Mouse (Mus musculus) liver (tissue): ENCODE results near the gene Foxn2.
A peak's percentile ranks its signal among the peaks of the same experiment; 100 is the strongest.
"Not testable (repeated sequence)": the region's sequence is repeated elsewhere in the genome, so short reads cannot be mapped to it uniquely, and the experiment has no call there.

Experiments used
- DNase-seq: peaks from one replicate; pipeline ENCODE4 v3.0.0-alpha.2; 2020; ENCODE audit warnings: mixed read lengths

Gene Foxn2

DNA sequence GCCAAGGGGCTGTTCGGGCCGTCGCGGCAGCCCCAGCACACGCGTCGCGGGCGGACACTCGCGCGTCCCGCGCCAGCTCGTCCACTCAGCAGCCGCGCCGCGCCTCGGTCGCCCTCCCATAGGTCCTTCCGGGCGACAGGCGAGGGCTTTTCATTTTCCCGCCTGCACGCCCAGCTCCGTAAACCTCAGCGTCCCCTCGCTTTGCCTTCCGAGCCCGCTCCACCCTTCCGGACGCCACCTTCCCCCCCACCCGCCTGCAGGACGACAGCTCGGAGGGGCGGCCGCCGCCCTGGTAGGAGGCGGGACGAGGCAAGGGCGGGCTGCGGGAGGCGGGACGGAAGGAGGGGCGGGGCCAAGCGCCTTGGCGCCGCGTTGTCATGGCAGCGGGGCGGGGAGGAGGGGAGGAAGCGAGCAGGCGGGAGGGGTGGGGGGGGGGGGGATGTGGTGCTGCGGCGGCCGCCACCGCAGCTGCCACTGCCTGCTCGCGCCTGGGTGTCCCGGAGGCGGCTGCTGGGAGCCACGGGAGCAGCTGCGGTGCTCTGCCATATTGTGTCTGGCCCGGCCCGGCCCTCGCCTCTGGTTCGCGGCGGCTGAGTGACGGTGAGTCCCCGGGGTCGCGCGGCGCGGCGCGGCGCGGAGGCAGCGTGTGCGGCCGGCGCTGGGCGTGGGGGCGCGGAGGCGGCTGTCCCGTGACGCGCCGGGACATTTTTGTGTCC is at the start of gene Foxn2:
TSS of gene Foxn2 (plus strand) at position 427 of the 716 bp plus-strand sequence.
- peak; percentile 99 for DNase-seq

DNA sequence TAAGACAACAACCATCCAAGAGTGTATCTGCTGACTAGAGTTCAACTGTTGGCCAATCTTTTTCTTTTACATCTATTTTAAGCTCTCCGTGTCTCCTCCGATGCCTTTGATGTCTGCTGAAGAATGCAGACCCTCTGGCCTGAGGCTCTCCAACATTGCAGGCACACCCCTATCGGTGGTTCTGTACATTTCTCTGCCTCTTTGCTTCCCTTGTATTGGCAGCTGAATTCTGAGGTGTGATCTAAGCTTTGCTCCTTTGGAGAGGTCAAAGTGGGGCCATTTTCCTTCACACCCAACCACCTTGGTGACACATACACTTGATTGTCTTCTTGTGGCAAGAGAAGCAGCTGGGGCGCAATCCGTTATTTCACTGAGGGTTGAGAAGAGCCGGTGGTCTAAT is 43.0 kb upstream of the Foxn2 start:
- no peak for DNase-seq

DNA sequence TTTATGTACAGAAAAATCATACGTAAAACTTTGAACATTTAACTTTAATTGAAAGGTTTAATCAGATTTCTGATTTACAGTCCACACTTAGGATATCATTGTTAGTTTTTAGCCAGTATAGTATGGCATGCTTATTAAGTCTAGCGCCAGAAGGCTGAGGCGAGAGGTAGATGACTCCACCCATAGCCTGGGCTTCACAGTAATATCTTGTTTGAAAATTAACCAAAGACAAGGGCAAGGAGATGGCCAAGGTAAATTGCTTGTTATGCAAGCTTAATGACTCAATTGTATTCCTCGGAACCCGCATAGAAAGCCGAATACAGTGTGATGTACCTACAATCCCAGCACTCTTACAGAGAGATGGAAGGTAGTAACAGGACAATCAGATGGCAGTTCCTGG is 42.4 kb upstream of the Foxn2 start:
- no peak for DNase-seq

DNA sequence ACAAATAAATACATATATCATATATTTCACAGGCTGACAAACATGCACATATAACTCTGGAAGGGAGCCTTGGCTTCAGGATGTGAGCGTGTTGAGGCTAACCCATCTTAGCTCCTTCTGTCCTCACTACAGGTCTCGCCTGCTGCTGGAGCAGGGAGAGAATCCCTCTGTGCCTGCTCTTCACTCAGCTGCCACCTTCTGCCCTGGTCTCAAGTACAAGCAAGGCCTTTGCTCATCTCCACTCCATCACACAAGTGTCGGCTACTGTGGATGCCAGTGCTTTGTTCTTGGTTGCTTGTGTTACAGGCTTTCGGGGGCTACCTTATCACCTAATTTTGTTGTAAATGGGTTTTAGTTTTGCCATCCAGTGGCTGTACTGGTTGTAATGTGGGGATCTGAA is 41.7 kb upstream of the Foxn2 start:
- DNase-seq, result no peak

DNA sequence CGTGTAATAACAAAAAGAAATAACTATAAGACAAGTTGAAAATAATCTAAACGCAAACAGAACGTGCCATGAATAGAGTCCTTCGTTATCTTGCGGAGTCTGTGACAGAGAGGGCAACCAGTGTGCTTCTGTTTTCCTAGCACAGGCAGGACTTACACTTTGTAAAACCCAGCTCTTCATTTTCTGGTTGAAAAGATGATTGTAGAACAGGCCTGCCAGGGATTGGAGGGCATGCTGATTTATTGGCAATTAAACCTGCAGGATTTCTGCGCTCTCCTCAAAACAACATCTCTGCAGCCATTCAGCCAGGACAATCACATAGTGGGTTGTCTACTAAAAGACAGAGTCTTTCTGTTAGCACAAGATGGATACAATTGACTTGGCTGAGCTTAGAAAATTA is 40.4 kb upstream of the Foxn2 start:
- DNase-seq, result no peak

DNA sequence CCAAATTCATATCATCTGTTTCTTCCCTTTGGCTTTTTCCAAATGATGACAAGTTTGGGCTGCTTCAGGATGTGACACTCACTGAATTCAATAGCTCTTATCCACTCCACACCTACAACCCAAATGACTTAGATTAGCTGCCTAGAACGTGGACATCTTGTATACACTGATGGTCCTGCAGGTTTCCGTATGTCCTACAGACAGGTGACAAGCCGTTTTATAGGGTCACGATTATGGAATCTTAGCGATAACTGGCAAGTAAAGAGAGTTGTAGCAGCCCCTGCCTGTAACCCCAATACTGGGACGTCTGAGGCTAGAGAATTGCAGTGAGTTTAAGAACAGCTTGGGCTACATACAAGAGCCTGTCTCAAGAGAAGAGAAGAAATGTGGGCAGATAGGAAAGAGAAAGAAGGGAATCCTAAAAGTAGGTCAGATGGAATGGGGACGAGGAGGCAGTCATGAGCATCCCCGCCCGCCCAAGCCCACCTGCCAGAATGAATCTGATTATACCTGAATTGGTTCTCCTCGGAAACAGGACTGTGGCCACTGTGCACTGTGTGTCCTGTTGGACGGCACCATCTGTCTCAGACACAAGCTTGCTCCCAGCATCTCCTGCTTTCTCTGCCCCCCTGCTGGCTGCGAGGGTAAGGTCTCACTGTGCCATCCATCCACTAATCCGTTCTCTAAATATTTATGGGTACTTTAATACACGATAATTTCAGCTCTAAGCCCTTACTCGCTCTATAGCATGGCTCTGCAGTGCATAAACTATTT is 39.6 kb upstream of the Foxn2 start:
- no peak for DNase-seq

DNA sequence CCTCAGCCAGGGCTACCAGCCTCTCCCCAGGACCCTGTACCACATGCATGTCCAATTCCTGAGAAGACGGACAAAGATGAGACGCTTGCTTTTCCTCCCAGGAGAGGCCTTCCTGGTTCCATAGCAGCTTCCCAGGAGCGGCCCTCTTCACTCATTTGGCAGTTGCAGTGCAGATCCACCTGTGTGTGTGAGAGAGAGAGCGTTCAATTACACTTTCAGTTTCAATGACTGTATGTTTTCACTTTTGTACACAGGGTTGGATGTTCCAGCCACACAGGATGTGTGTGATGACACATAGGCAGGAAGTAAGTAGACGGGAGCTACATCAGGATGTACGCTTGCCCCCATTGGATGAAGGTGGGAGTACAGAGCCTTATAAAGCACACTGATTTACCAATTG is 37.2 kb upstream of the Foxn2 start:
- no peak for DNase-seq

DNA sequence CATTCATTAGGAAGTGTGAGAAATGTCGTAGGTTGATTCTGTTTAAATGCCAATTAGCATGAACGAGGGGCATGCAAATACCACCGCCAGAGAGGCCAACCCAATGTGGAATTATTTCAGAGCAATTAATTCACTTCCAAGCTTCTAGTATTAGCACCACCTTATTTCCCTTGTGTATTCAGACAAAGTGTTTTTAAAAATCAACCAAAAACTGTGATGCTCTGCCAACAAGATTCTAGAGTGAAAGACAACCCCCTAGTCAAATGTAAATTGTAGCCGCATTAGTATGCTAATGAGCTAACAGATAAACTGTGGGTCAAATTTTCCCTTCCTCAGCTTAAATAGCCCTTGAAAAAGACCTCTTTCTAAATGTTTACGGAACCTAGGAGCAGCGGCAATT is 36.0 kb upstream of the Foxn2 start:
- DNase-seq, result no peak

DNA sequence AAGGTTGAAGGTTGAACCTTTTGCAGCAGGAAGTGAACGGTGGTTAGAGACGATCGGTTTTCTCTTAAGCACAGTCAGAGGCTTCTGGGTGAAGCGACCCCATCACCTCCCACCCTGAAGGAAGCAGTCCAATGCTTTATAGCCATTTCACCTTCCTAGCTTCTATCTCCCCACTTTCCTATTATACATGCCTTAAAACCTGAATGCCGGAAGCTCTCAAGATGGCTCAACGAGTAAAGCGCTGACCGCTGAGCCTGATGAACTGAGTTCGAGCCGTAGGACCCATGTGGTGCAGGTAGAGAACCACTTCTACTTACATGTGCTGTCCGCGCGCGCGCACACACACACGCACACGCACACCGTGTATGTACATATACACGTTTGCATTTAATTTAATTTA is 35.4 kb upstream of the Foxn2 start:
- DNase-seq, result no peak

DNA sequence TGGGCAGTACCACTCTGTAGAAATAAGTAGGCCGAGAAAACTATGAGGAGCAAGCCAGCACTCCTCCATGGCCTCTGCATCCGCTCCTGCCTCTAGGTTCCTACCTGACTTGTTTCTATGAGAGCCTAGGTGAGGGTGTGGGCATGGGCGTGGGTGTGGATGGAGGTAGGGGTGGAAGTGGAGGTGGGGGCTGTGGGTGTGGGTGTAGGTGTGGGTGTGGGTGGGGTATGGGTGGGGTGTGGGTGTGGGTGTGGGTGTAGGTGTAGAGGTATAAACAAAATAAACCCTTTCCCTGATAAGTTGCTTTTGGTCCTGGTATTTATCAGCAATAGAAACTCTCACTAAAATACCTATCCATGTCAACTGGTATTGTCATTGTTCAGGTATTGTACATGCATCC is 30.8 kb upstream of the Foxn2 start:
- no peak for DNase-seq

DNA sequence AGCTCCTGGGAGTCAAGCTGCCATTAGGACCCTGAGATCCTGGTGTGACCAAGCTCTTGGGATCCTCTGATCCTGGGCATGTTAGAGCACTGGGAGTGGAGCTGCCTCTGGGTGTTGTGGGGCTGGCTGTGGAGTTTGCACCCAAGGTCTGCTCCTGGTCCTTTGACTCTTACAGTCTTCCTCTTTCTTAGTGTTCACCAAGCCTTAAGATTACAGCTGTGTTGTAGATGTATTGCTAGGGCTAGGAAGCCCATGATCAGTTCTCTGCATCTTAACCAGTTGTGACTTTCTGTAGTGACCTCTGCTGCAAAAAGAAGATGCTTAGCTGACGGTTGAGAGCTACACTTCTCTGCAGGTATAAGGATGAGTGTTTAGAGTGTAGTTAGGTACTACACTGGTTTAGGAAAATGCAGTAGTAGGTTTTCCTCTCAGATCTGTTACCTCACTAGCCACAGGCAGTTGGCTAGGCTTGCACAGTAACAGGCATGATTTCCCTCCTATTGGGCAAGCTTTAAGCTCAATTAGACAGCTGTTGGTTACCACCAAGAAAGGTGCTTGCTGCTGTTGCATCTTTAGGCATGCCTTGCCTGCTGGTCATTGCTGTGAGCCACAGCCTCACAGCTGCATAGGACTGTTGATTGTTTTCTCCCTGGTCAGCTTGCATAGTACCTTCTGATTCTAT is 27.2 kb upstream of the Foxn2 start:
- no peak for DNase-seq

DNA sequence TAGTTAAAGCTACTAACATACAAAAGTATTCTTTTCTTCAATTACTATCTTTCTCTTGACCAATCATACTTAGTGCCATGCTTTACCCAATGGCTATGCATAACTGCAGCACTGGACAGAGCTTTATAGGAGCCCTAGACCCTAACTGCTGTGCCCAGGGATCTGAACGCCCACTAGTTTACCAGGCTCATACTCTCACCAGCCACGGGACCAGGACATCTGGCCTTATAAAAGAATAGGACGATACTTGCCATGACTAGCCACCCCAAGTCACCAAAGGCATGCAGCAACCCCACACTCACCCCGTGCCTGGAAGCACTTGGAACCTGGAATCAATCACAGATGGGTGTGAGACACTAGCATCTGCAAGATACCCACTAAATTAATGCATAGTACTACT is 20.1 kb upstream of the Foxn2 start:
- DNase-seq, result no peak

DNA sequence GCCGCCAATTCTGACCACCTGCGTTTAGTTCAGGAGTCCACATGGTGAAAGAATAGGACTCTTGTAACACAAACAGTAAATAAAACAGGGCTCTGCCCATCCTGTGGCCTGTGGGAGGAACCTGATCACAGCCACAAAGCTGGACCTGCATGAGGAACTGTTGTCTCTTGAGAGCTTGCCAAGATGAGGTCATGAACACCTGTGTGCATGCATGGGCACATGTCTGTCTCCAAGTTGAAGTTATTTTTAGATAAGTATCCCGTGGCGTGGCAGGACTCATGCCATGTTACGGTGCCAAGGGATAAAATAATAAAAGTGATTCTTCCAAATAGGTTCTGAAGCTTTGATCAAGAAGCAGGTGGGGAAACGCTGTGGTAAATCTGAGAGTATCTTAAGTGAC is 19.3 kb upstream of the Foxn2 start:
- no peak for DNase-seq

DNA sequence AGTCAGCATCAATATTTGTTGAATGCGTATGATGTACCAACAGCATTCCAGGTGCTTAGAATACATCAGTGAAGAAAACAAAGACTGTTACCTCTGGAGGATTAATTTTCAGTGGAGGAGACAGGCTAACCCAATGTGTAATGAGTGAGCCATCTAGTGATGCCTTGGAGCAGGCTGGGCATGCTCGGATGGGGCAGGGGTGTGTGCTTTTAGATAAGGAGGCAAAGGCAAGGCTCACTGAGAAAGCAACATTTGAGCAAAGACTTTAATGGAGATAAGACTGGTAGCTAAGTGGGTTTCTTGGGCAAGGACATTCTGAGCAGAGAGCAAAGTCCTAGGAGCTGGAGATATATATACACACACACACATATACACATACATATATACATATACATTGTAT is 9.8 kb upstream of the Foxn2 start:
- DNase-seq, result peak; percentile 86

DNA sequence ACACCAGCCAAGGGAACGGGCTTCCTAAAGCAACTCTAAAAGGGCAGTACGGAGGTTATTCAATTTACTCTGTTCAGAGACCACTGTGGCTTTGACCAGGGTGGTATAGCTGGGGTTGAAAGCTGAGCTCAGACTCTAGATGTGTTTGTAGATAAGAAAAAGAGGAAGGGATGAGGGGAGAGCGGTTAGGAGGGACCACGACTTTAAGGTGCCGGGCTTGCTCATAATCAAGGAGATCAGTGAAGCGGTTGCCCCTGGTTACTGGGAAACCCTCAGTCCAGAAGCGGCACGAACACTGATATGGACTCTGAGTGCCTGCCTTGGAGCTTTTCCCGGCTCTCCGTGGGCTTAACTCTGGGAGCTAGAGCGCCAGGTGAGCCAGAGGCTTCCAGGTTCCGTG is 9.0 kb upstream of the Foxn2 start:
- DNase-seq, result peak; percentile 64

DNA sequence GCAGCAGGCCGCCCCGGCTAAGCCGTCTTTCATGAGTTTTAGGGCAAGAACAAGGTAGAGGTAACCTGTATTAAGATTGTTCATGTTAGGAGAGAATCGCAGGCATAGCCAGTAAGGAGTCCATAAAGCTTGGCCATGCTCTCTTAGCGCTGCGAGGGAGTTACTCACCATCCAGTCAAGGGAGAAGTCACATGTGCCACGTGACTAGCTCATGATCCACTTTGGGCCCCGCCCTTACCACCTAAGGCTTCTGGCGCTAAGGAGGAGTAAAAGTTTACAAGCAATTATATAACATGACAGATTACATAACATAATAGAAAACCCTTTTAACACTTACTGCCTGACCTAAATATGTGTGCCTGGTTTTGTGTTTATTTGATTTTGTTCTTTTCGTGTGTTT is 8.5 kb upstream of the Foxn2 start:
- peak; percentile 59 for DNase-seq

DNA sequence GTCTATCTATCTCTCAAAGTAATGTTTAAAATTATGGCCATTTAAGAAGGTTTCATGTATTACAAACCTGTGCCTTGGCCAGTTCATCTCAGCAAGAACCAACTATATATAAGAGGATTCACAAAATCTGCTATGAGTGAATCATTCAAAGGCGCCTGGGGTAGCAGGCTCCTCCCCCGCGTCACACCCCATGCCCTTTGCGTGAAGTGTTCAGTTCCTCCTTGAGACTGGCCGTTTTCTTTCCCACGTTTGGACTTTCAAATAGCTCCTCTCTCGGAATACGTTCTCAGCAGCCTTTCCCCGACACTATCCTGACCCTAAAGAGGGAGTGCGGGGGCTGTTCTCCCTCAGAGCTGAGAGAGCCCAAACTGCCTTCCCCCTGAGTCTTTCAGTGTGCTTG is 5.2 kb upstream of the Foxn2 start:
- DNase-seq, result no peak

DNA sequence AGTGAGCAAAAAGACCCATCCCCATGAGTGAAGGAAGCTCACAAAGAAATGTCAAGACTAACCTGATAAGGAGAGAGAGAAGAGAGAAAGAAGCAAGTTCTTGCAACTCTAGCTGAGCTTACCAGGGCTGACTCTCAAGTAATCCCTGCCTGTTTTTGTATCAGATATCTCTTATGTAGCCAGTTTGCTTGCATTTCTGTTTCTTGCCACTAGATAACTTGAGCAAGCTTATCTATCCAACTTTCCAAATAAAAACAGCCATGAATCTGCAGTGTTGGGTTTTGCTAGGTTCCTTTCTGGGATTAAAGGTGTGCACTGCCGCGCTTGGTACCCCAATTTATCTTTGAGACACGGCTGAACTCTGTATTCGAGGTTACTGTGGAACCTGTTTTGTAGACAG is 4.2 kb upstream of the Foxn2 start:
- no peak for DNase-seq

DNA sequence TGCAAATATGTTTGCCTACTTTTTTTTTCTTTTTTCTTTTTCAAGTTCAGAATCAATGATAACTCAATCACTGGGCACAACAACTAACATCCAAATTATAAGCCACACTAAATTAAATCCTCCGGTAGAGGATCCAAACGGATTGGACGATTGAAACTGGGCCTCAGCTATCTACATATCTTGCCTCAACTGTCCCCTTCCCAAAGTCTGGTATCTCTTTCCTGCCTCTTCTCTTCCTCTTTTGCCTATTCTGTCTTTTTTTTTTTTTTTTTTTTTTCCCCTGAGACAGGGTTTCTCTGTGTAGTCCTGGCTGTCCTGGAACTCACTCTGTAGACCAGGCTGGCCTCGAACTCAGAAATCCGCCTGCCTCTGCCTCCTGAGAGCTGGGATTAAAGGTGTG is 3.8 kb upstream of the Foxn2 start:
- DNase-seq, result not testable (repeated sequence)

DNA sequence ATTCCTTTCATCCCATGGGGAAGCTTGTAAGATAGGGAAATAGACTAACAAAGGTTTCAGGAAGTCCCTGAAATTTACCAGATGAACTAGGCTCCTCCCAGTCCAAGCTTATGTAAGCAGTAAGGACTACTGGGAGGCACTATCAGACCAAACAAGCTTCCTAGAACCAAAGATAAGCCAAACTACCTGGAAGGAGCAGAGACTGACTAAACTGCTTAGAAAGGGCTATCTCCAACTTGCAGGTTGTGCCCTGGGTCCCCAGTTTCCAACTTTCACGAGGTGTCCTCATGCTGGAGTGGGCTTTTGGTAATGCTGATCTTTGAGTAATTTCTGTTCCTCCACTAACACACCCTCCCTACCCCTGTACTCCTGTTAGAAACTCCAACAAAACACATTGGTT is 3.1 kb upstream of the Foxn2 start:
- peak; percentile 37 for DNase-seq

DNA sequence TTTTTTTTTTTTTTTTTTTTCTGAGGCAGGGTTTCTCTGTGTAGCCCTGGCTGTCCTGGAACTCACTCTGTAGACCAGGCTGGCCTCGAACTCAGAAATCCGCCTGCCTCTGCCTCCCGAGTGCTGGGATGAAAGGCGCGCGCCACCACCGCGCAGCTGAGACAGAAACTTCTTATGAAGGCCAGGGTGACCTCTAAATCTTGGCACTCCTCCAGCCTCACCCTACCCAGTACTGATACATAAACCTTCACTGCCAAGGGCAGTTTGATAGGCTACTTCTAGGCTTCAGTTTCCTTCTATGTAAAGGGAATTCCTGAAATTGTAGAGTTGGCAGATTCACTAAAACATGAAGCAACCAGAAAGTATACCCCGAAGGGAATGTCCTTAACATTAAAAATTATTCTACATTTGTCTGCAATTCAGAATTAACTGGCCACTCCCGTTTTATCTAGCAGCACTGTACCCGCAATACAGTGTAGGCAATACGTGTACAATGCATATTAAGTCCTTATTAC is 918 bp upstream of the Foxn2 start:
- no peak for DNase-seq

DNA sequence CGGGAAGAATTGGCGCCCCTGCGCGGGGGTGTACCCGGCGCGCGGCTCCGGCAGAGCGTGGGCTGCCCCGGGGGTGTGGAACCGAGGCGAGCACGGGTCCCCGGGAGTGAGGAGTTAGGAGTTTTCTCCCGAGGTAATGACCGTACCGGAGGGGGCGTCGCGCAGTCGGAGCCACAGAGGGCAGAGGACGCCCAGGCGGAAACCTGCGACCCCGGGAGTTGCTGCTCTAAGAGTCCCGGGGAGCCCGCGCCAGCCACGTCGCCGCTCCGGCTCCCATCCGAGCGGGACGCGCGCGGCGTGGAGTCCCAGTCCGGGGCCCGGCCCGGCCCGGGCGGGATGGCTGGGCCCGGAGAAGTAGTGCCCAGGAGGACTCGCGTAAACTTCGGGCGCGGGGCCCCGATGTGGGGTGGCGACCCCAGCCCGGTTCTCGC is 505 bp downstream of the Foxn2 start:
- peak; percentile 48 for DNase-seq

DNA sequence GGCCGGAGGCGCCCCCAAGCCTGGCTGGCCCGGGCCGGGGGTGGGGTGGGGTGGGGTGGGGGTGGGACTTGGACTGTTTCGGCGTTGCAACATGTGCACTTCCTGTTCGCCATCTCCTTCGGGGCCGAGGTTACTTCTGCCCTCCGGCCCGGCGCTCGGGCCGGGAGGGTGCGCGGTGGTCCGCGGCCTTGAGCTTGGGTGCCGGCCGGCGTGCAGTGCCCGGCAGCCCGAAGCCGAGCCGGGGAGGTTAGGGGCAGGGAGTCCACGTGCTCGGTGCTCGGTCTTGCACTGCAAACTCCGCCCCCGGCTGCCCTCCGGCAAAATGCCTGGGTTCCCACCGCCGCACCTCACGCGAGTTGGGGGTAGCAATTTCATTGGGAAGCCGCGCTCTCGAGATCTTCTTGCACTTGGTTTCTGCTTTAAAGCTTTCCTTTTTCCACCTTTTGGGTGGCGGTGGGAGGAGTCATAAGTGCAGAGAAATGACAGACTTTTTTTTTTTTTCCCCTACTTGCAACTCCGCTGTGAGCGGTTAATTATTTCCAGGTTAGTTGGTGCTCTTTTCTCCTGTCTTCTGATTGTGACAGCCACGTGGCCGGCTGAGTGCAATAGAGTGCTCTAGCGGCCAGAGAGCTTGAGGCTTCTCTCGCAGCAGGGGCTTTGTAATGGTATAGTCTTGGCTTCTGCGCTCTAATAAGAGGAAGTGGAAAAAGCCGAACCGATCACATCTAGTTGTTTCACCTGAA is 1.1 kb downstream of the Foxn2 start:
- peak; percentile 79 for DNase-seq
